Mouse (Mus musculus) gastrocnemius, adult 18-20 months (tissue): ENCODE results near the gene Ednra. TPM values are rescaled to one million over a fixed set of nuclear protein-coding genes. Genes with fewer than 3 reads are reported as not detected.

ENCODE experiments used
- DNase-seq: peaks from one replicate; pipeline ENCODE4 v3.0.0; 2021; ENCODE audit warnings: low spot score
- long read RNA-seq, 2 experiments: library from polyadenylated mRNA; stranded (forward); transcript quantifications; one replicate each; pipeline ENCODE4 v2.0.0; 2021
- total RNA-seq, 2 experiments: library from RNA; stranded (reverse); gene quantifications; 2 replicates each; pipeline ENCODE4 v1.2.3; 2021

Gene Ednra
- 1 to 10 TPM; 1.6 to 1.8 TPM for total RNA-seq
- long read RNA-seq, experiment 1, result 0 reads
- long read RNA-seq, experiment 2, partial matches to known transcripts, result 0 of 1 reads
- long read RNA-seq, experiment 2, other reads (novel, unspliced or antisense), result 0 of 1 reads

GRCm38 (mm10) chr8:77724046-77724930 is at the start of gene Ednra:
Gene Ednra, minus strand, starts transcription at chr8:77724464.
- DNase-seq, result peak; percentile 19

- DNase-seq, result no peak
Observed at GRCm38 (mm10) chr8:77773831-77774230, 49.6 kb upstream of the Ednra start.

GRCm38 (mm10) chr8:77773256-77773655 is 49.0 kb upstream of the Ednra start:
- DNase-seq, result no peak

GRCm38 (mm10) chr8:77772210-77772886 is 48.1 kb upstream of the Ednra start:
- DNase-seq, result no peak

- DNase-seq, result no peak
Observed at GRCm38 (mm10) chr8:77770966-77771365, 46.7 kb upstream of the Ednra start.

GRCm38 (mm10) chr8:77768916-77769315 is 44.7 kb upstream of the Ednra start:
- no peak for DNase-seq

- no peak for DNase-seq
Observed at GRCm38 (mm10) chr8:77764253-77764652, 40.0 kb upstream of the Ednra start.

GRCm38 (mm10) chr8:77762967-77763366 is 38.7 kb upstream of the Ednra start:
- DNase-seq, result no peak

GRCm38 (mm10) chr8:77755441-77755840 is 31.2 kb upstream of the Ednra start:
- no peak for DNase-seq

GRCm38 (mm10) chr8:77753796-77754195 is 29.5 kb upstream of the Ednra start:
- DNase-seq, result no peak

- DNase-seq, result no peak
Observed at GRCm38 (mm10) chr8:77752041-77752440, 27.8 kb upstream of the Ednra start.

- no peak for DNase-seq
Observed at GRCm38 (mm10) chr8:77750407-77750806, 26.1 kb upstream of the Ednra start.

- no peak for DNase-seq
Observed at GRCm38 (mm10) chr8:77744476-77744875, 20.2 kb upstream of the Ednra start.

GRCm38 (mm10) chr8:77742395-77742794 is 18.1 kb upstream of the Ednra start:
- no peak for DNase-seq

GRCm38 (mm10) chr8:77741050-77741777 is 16.9 kb upstream of the Ednra start:
- no peak for DNase-seq

- no peak for DNase-seq
Observed at GRCm38 (mm10) chr8:77738419-77738818, 14.2 kb upstream of the Ednra start.

- DNase-seq, result no peak
Observed at GRCm38 (mm10) chr8:77737327-77737726, 13.1 kb upstream of the Ednra start.

GRCm38 (mm10) chr8:77733792-77734191 is 9.5 kb upstream of the Ednra start:
- no peak for DNase-seq

- DNase-seq, result no peak
Observed at GRCm38 (mm10) chr8:77732964-77733363, 8.7 kb upstream of the Ednra start.

GRCm38 (mm10) chr8:77725406-77725805 is 1.1 kb upstream of the Ednra start:
- DNase-seq, result no peak

GRCm38 (mm10) chr8:77723534-77724045 is 674 bp downstream of the Ednra start:
- DNase-seq, result no peak

- no peak for DNase-seq
Observed at GRCm38 (mm10) chr8:77723018-77723417, 1.2 kb downstream of the Ednra start.
